Mouse (Mus musculus): ENCODE results near the gene Cda.

The Cda gene

GRCm38 (mm10) chr4:138319508-138319907, 48.3 kb downstream of the Cda start:
- in situ Hi-C loops (cut with MboI; ENCODE audit: low pct_unique_long_range_greater_than_20kb in 1 of 2, low sequenced_read_pairs in 2 of 2, unreplicated experiment in 1 of 2) = loop anchor here in 1 of 2 experiments (5.0 kb wide), 1 partner anchor 98 kb away; no protein-coding TSS in a partner anchor

- in situ Hi-C loops (cut with MboI; ENCODE audit: low pct_unique_long_range_greater_than_20kb in 1 of 2, low sequenced_read_pairs in 2 of 2, unreplicated experiment in 1 of 2) = loop anchor here in 1 of 2 experiments (5.0 kb wide), 1 partner anchor 99 kb away; no protein-coding TSS in a partner anchor
These were observed 49.1 kb downstream of the Cda start for GRCm38 (mm10) chr4:138318509-138319266.

GRCm38 (mm10) chr4:138316369-138316768, 51.4 kb downstream of the Cda start:
- in situ Hi-C loops (cut with MboI; ENCODE audit: low pct_unique_long_range_greater_than_20kb in 1 of 2, low sequenced_read_pairs in 2 of 2, unreplicated experiment in 1 of 2) = loop anchor here in 1 of 2 experiments (5.0 kb wide), 1 partner anchor 101 kb away; no protein-coding TSS in a partner anchor

GRCm38 (mm10) chr4:138315781-138316180, 52.0 kb downstream of the Cda start:
- in situ Hi-C loops (cut with MboI; ENCODE audit: low pct_unique_long_range_greater_than_20kb in 1 of 2, low sequenced_read_pairs in 2 of 2, unreplicated experiment in 1 of 2) = loop anchor here in 1 of 2 experiments (5.0 kb wide), 1 partner anchor 102 kb away; no protein-coding TSS in a partner anchor

- in situ Hi-C loops (cut with MboI; ENCODE audit: low pct_unique_long_range_greater_than_20kb in 1 of 2, low sequenced_read_pairs in 2 of 2, unreplicated experiment in 1 of 2) = no loop called here
These were observed 54.0 kb downstream of the Cda start for GRCm38 (mm10) chr4:138313795-138314194.

- in situ Hi-C loops (cut with MboI; ENCODE audit: low pct_unique_long_range_greater_than_20kb in 1 of 2, low sequenced_read_pairs in 2 of 2, unreplicated experiment in 1 of 2) = no loop called here
These were observed 54.8 kb downstream of the Cda start for GRCm38 (mm10) chr4:138313021-138313420.

- in situ Hi-C loops (cut with MboI; ENCODE audit: low pct_unique_long_range_greater_than_20kb in 1 of 2, low sequenced_read_pairs in 2 of 2, unreplicated experiment in 1 of 2) = no loop called here
These were observed 55.7 kb downstream of the Cda start for GRCm38 (mm10) chr4:138312105-138312504.

- in situ Hi-C loops (cut with MboI; ENCODE audit: low pct_unique_long_range_greater_than_20kb in 1 of 2, low sequenced_read_pairs in 2 of 2, unreplicated experiment in 1 of 2) = no loop called here
These were observed 56.2 kb downstream of the Cda start for GRCm38 (mm10) chr4:138311595-138311994.

- in situ Hi-C loops (cut with MboI; ENCODE audit: low pct_unique_long_range_greater_than_20kb in 1 of 2, low sequenced_read_pairs in 2 of 2, unreplicated experiment in 1 of 2) = no loop called here
These were observed 57.4 kb downstream of the Cda start for GRCm38 (mm10) chr4:138310311-138310910.

- in situ Hi-C loops (cut with MboI; ENCODE audit: low pct_unique_long_range_greater_than_20kb in 1 of 2, low sequenced_read_pairs in 2 of 2, unreplicated experiment in 1 of 2) = no loop called here
These were observed 60.1 kb downstream of the Cda start for GRCm38 (mm10) chr4:138307739-138308138.

GRCm38 (mm10) chr4:138307025-138307424, 60.8 kb downstream of the Cda start:
- in situ Hi-C loops (cut with MboI; ENCODE audit: low pct_unique_long_range_greater_than_20kb in 1 of 2, low sequenced_read_pairs in 2 of 2, unreplicated experiment in 1 of 2) = no loop called here

- in situ Hi-C loops (cut with MboI; ENCODE audit: low pct_unique_long_range_greater_than_20kb in 1 of 2, low sequenced_read_pairs in 2 of 2, unreplicated experiment in 1 of 2) = no loop called here
These were observed 63.3 kb downstream of the Cda start, which contains the start of gene Ddost for GRCm38 (mm10) chr4:138304340-138305104. TSS of gene Ddost (plus strand) at chr4:138304730.

GRCm38 (mm10) chr4:138303742-138304141, 64.0 kb downstream of the Cda start:
- in situ Hi-C loops (cut with MboI; ENCODE audit: low pct_unique_long_range_greater_than_20kb in 1 of 2, low sequenced_read_pairs in 2 of 2, unreplicated experiment in 1 of 2) = no loop called here

- in situ Hi-C loops (cut with MboI; ENCODE audit: low pct_unique_long_range_greater_than_20kb in 1 of 2, low sequenced_read_pairs in 2 of 2, unreplicated experiment in 1 of 2) = no loop called here
These were observed 64.8 kb downstream of the Cda start for GRCm38 (mm10) chr4:138303011-138303410.

- in situ Hi-C loops (cut with MboI; ENCODE audit: low pct_unique_long_range_greater_than_20kb in 1 of 2, low sequenced_read_pairs in 2 of 2, unreplicated experiment in 1 of 2) = no loop called here
These were observed 66.5 kb downstream of the Cda start for GRCm38 (mm10) chr4:138301271-138301780.

- in situ Hi-C loops (cut with MboI; ENCODE audit: low pct_unique_long_range_greater_than_20kb in 1 of 2, low sequenced_read_pairs in 2 of 2, unreplicated experiment in 1 of 2) = loop anchor here in 1 of 2 experiments (10.0 kb wide), 1 partner anchor 329 kb away; no protein-coding TSS in a partner anchor
These were observed 73.7 kb downstream of the Cda start for GRCm38 (mm10) chr4:138293949-138294550.

- in situ Hi-C loops (cut with MboI; ENCODE audit: low pct_unique_long_range_greater_than_20kb in 1 of 2, low sequenced_read_pairs in 2 of 2, unreplicated experiment in 1 of 2) = loop anchor here in 1 of 2 experiments (10.0 kb wide), 1 partner anchor 329 kb away; no protein-coding TSS in a partner anchor
These were observed 74.4 kb downstream of the Cda start for GRCm38 (mm10) chr4:138293261-138293948.

- in situ Hi-C loops (cut with MboI; ENCODE audit: low pct_unique_long_range_greater_than_20kb in 1 of 2, low sequenced_read_pairs in 2 of 2, unreplicated experiment in 1 of 2) = loop anchor here in 1 of 2 experiments (10.0 kb wide), 1 partner anchor 327 kb away; no protein-coding TSS in a partner anchor
These were observed 75.8 kb downstream of the Cda start for GRCm38 (mm10) chr4:138292028-138292427.
